ENCODE assay signal across 9 mouse cellular contexts in genomic region chr4:99657831-99658470, GRCm38 (mm10). TPM values are rescaled to one million over a fixed set of nuclear protein-coding genes. Genes with fewer than 3 reads are reported as not detected.
DNase-seq lines count a peak whose midpoint lies in the region; ATAC-seq lines count a peak whose summit lies in the region.
"Had no signal": no experiment of that assay in that cellular context is flagged by ENCODE, and none has a peak within 500 bp of the region (broad histone marks: within the 10 kb centered on the region; RNA-seq: fewer than 3 reads in every experiment).

No protein-coding gene starts in this region.

- H3K9me3 ChIP-seq in kidney, embryonic 16.5 days (ENCODE audit: low read length) = no peaks in the 10 kb centered on the region
- H3K9me3 ChIP-seq in embryonic facial prominence, embryonic 10.5 days = no peaks in the 10 kb centered on the region
- H3K9me3 ChIP-seq in hindbrain, embryonic 11.5 days (ENCODE audit: control insufficient read depth, low read length) = no peaks in the 10 kb centered on the region
- H3K9me3 ChIP-seq in midbrain, embryonic 14.5 days (ENCODE audit: control insufficient read depth, low read length) = no peaks in the 10 kb centered on the region

- no peak overlapping the region for H3K9ac ChIP-seq in kidney, embryonic 16.5 days (replicated peaks; ENCODE audit: low read length)
- peak overlapping the region; percentile 49 for H3K9ac ChIP-seq in hindbrain, embryonic 11.5 days (ENCODE audit: low read depth, low read length)
- H3K9ac ChIP-seq in midbrain, embryonic 14.5 days (replicated peaks; ENCODE audit: low read length) = no peak overlapping the region

- peak overlapping the region; percentile 40 for H3K4me3 ChIP-seq in kidney, embryonic 16.5 days (ENCODE audit: low read length)
- H3K4me3 ChIP-seq in embryonic facial prominence, embryonic 10.5 days = peak overlapping the region; percentile 47
- peak overlapping the region; percentile 33 for H3K4me3 ChIP-seq in hindbrain, embryonic 11.5 days (ENCODE audit: low read depth, low read length)
- peak overlapping the region; percentile 25 for H3K4me3 ChIP-seq in midbrain, embryonic 14.5 days (replicated peaks; ENCODE audit: low read depth, low read length)

- H3K4me2 ChIP-seq in kidney, embryonic 16.5 days (replicated peaks; ENCODE audit: low read depth, low read length) = peak overlapping the region; percentile 49
- peak overlapping the region; percentile 34 for H3K4me2 ChIP-seq in hindbrain, embryonic 11.5 days (replicated peaks; ENCODE audit: low read depth, low read length)
- H3K4me2 ChIP-seq in midbrain, embryonic 14.5 days (ENCODE audit: low read length) = peak overlapping the region; percentile 42

- WGBS in kidney, embryonic 16.5 days = under 1% methylated on average over 30 of the region's 41 CpGs
- under 1% methylated on average over 41 of the region's 41 CpGs for WGBS in embryonic facial prominence, embryonic 10.5 days
- under 1% methylated on average over 39 of the region's 41 CpGs for WGBS in hindbrain, embryonic 11.5 days
- 1% methylated on average over 41 of the region's 41 CpGs for WGBS in midbrain, embryonic 14.5 days

- no peaks in the 10 kb centered on the region for H3K36me3 ChIP-seq in kidney, embryonic 16.5 days (ENCODE audit: insufficient read depth, low read length)
- H3K36me3 ChIP-seq in embryonic facial prominence, embryonic 10.5 days (replicated peaks) = no peaks in the 10 kb centered on the region
- H3K36me3 ChIP-seq in hindbrain, embryonic 11.5 days (ENCODE audit: control insufficient read depth, insufficient read depth, low read length) = no peaks in the 10 kb centered on the region
- H3K36me3 ChIP-seq in midbrain, embryonic 14.5 days (ENCODE audit: control insufficient read depth, insufficient read depth, low read length) = no peaks in the 10 kb centered on the region

- peaks cover 21% of the 10 kb centered on the region for H3K4me1 ChIP-seq in kidney, embryonic 16.5 days (ENCODE audit: insufficient read depth, low read length)
- peaks cover 32% of the 10 kb centered on the region for H3K4me1 ChIP-seq in embryonic facial prominence, embryonic 10.5 days
- H3K4me1 ChIP-seq in hindbrain, embryonic 11.5 days (replicated peaks; ENCODE audit: control insufficient read depth, insufficient read depth, low read length) = peaks cover 12% of the 10 kb centered on the region
- H3K4me1 ChIP-seq in midbrain, embryonic 14.5 days (ENCODE audit: control insufficient read depth, insufficient read depth, low read length) = peaks cover 8% of the 10 kb centered on the region; the same call in 1 of the 2 replicates

- peak; percentile 40; the same call in 1 of the 2 replicates for ATAC-seq in kidney, embryonic 16.5 days (ENCODE audit: low FRiP score, low TSS enrichment)
- peak; percentile 35 for ATAC-seq in hindbrain, embryonic 11.5 days (ENCODE audit: low FRiP score)
- ATAC-seq in midbrain, embryonic 14.5 days (ENCODE audit: low FRiP score, low TSS enrichment) = peak; percentile 49
- ATAC-seq in frontal cortex, adult (ENCODE audit: low TSS enrichment) = no peak
- ATAC-seq: Patski had no signal

- peaks cover 93% of the 10 kb centered on the region for H3K27me3 ChIP-seq in kidney, embryonic 16.5 days (ENCODE audit: insufficient read depth, low read length)
- H3K27me3 ChIP-seq in embryonic facial prominence, embryonic 10.5 days (replicated peaks; ENCODE audit: low read depth, poor library complexity, severe bottlenecking) = peaks cover 100% of the 10 kb centered on the region
- peaks cover 78% of the 10 kb centered on the region for H3K27me3 ChIP-seq in hindbrain, embryonic 11.5 days (ENCODE audit: control insufficient read depth, insufficient read depth, low read length)
- H3K27me3 ChIP-seq in midbrain, embryonic 14.5 days (ENCODE audit: control insufficient read depth, insufficient read depth, low read length) = peaks cover 80% of the 10 kb centered on the region
- H3K27me3 ChIP-seq: Patski had no signal

- no peak for DNase-seq in kidney, adult 9 months
- DNase-seq in embryonic facial prominence, embryonic 10.5 days (ENCODE audit: low spot score) = peak; percentile 69
- peak; percentile 72 for DNase-seq in hindbrain, embryonic 11.5 days (ENCODE audit: low spot score)
- DNase-seq in midbrain, embryonic 14.5 days = peak; percentile 56
- no peak for DNase-seq in thymus, postnatal 10 days (ENCODE audit: low spot score in 2 of 2)
- no peak for DNase-seq in gastrocnemius, adult 18-20 months (ENCODE audit: low spot score)

- no peak overlapping the region for H3K27ac ChIP-seq in kidney, embryonic 16.5 days (ENCODE audit: low read length)
- H3K27ac ChIP-seq in embryonic facial prominence, embryonic 10.5 days (replicated peaks) = peak overlapping the region; percentile 30; the same call in 1 of the 2 replicates
- peak overlapping the region; percentile 49; the same call in 1 of the 2 replicates for H3K27ac ChIP-seq in hindbrain, embryonic 11.5 days (ENCODE audit: low read depth, low read length)
- no peak overlapping the region for H3K27ac ChIP-seq in midbrain, embryonic 14.5 days (replicated peaks; ENCODE audit: low read depth, low read length)

RNA-seq across cellular contexts. Expression of gene Foxd3, which starts 1.9 kb away (rescaled TPM):
- 0.09 TPM in 1 of 2 replicates, not detected in the other for polyA plus RNA-seq in kidney, embryonic 16.5 days (2015; fragmentation: Nextera tagmentation; extraction: Ambion mirVana)
- 0.42 and 0.69 TPM in 2 replicates for polyA plus RNA-seq in embryonic facial prominence, embryonic 10.5 days (2016; fragmentation: Nextera tagmentation; extraction: Ambion mirVana)
- 2.2 and 2.5 TPM in 2 replicates for polyA plus RNA-seq in hindbrain, embryonic 11.5 days (2014; fragmentation: Nextera tagmentation; extraction: Ambion mirVana)
- 0.14 and 0.15 TPM in 2 replicates for polyA plus RNA-seq in midbrain, embryonic 14.5 days (2014; fragmentation: Nextera tagmentation; extraction: Ambion mirVana)
- 1 to 10 TPM; 1.1 to 1.6 TPM for total RNA-seq in gastrocnemius, adult 18-20 months (2021)
- polyA plus RNA-seq: Patski had no signal

RNA-seq across cellular contexts. Expression of gene Alg6, which starts 57.5 kb away (rescaled TPM):
- polyA plus RNA-seq in kidney, embryonic 16.5 days (2015; fragmentation: Nextera tagmentation; extraction: Ambion mirVana) = 25.6 TPM in 2 replicates
- 17.5 and 20.3 TPM in 2 replicates for polyA plus RNA-seq in embryonic facial prominence, embryonic 10.5 days (2016; fragmentation: Nextera tagmentation; extraction: Ambion mirVana)
- polyA plus RNA-seq in hindbrain, embryonic 11.5 days (2014; fragmentation: Nextera tagmentation; extraction: Ambion mirVana) = 13.9 and 18.4 TPM in 2 replicates
- polyA plus RNA-seq in midbrain, embryonic 14.5 days (2014; fragmentation: Nextera tagmentation; extraction: Ambion mirVana) = 11.1 and 11.6 TPM in 2 replicates
- total RNA-seq in gastrocnemius, adult 18-20 months (2021) = 1 to 10 TPM; 5.2 to 7.5 TPM

Comparison
In these comparisons a context has a peak if more than half of its experiments do, and no peak if none do; other contexts are left out.
1. H3K27ac ChIP-seq: peak in embryonic facial prominence, embryonic 10.5 days (single experiment) and hindbrain, embryonic 11.5 days (single experiment); none in kidney, embryonic 16.5 days (single experiment) and midbrain, embryonic 14.5 days (single experiment).
2. DNase-seq: peak in embryonic facial prominence, embryonic 10.5 days (single experiment), hindbrain, embryonic 11.5 days (single experiment) and midbrain, embryonic 14.5 days (single experiment); none in kidney, adult 9 months (single experiment), thymus, postnatal 10 days (0 of 2) and gastrocnemius, adult 18-20 months (single experiment).
3. Peak in every context shown above with its lines, with median percentiles within 50 percentile points of each other: H3K4me2 ChIP-seq and H3K4me3 ChIP-seq.